Mouse (Mus musculus): Measurements from ENCODE around the gene Dlat. TPM values are rescaled to one million over a fixed set of nuclear protein-coding genes. Genes with fewer than 3 reads are reported as not detected.

The Dlat gene
- polyA plus RNA-seq, 1 experiment from 2014 or later = 161 TPM

DNA sequence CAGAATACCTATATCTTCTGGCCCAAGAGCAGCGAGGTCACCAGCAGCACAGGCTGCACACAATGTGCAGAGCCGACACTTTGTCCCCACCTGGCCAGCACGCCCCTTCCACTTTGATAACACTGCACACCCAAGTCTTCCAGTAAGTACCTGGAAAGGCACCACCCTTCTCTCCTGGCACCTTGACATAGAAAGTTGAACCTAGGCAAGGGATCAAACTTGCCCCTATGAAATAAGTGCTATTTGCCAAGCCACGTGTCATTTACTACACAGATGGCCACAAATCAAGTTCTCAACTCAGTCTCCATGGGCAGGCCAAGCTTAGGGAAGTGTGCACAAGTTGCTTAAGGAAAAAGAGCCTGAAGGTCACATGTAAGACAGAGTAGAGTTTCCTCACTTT is 72.6 kb downstream of the Dlat start:
- WGBS = 72% methylated on average over 4 of the region's 4 CpGs
- no peaks in the 10 kb centered on the region for H3K4me1 ChIP-seq (ENCODE audit: control insufficient read depth in 2 of 2, insufficient read depth in 2 of 2, low read length in 2 of 2)
- no peak overlapping the region for H3K9ac ChIP-seq (ENCODE audit: low read length)

GRCm38 (mm10) chr9:50585145-50585818 is 74.3 kb downstream of the Dlat start:
- Histone ChIP-seq H3K9me3 (ENCODE audit: control insufficient read depth, low read length) (no peaks in the 10 kb centered on the region), H3K4me2 (ENCODE audit: low read length) (no peak overlapping the region), H3K4me3 (ENCODE audit: control insufficient read depth in 1 of 2, insufficient read depth in 1 of 2, low read depth in 1 of 2, low read length in 2 of 2) (no peak overlapping the region), H3K9ac (ENCODE audit: low read length) (no peak overlapping the region), H3K27me3 (ENCODE audit: control insufficient read depth, insufficient read depth, low read length) (no peaks in the 10 kb centered on the region), H3K27ac (replicated peaks in 1 of 2; ENCODE audit: control insufficient read depth in 1 of 2, insufficient read depth in 1 of 2, low read depth in 2 of 2, low read length in 2 of 2) (no peak overlapping the region), H3K36me3 (ENCODE audit: control insufficient read depth, insufficient read depth, low read length) (no peaks in the 10 kb centered on the region), H3K4me1 (ENCODE audit: control insufficient read depth in 2 of 2, insufficient read depth in 2 of 2, low read length in 2 of 2) (no peaks in the 10 kb centered on the region)
- no peak for ATAC-seq (ENCODE audit: insufficient number of reproducible peaks, insufficient read depth, low FRiP score, low read depth)
- 70% methylated on average over 6 of the region's 6 CpGs for WGBS

More for the DNA sequence above, 72.6 kb downstream of the Dlat start:
- Histone ChIP-seq H3K27ac (replicated peaks in 1 of 2; ENCODE audit: control insufficient read depth in 1 of 2, insufficient read depth in 1 of 2, low read depth in 2 of 2, low read length in 2 of 2) (no peak overlapping the region), H3K4me3 (ENCODE audit: control insufficient read depth in 1 of 2, insufficient read depth in 1 of 2, low read depth in 1 of 2, low read length in 2 of 2) (no peak overlapping the region), H3K4me2 (ENCODE audit: low read length) (no peak overlapping the region), H3K9me3 (ENCODE audit: control insufficient read depth, low read length) (no peaks in the 10 kb centered on the region), H3K27me3 (ENCODE audit: control insufficient read depth, insufficient read depth, low read length) (no peaks in the 10 kb centered on the region), H3K36me3 (ENCODE audit: control insufficient read depth, insufficient read depth, low read length) (no peaks in the 10 kb centered on the region)
- ATAC-seq (ENCODE audit: insufficient number of reproducible peaks, insufficient read depth, low FRiP score, low read depth) = no peak

Other genes with a start within 250 kb of the Dlat start
- gene Plet1, start 165.3 kb downstream of the Dlat start, polyA plus RNA-seq (2014; fragmentation: Nextera tagmentation; extraction: Ambion mirVana) = 0.15 and 0.31 TPM in 2 replicates
- 88.7 and 98.4 TPM in 2 replicates for gene Pts, start 131.1 kb downstream of the Dlat start, polyA plus RNA-seq (2014; fragmentation: Nextera tagmentation; extraction: Ambion mirVana)
- gene Il18, start 105.0 kb downstream of the Dlat start, polyA plus RNA-seq (2014; fragmentation: Nextera tagmentation; extraction: Ambion mirVana) = 4.5 and 5.5 TPM in 2 replicates
- 0.12 TPM in 1 of 2 replicates, not detected in the other for gene Bco2, start 104.6 kb downstream of the Dlat start, polyA plus RNA-seq (2014; fragmentation: Nextera tagmentation; extraction: Ambion mirVana)
- gene Tex12, start 98.5 kb downstream of the Dlat start, polyA plus RNA-seq (2014; fragmentation: Nextera tagmentation; extraction: Ambion mirVana) = 0.31 TPM in 1 of 2 replicates, not detected in the other
- gene Sdhd, start 56.0 kb downstream of the Dlat start, polyA plus RNA-seq (2014; fragmentation: Nextera tagmentation; extraction: Ambion mirVana) = 751 and 787 TPM in 2 replicates
- gene Timm8b, start 55.9 kb downstream of the Dlat start, polyA plus RNA-seq (2014; fragmentation: Nextera tagmentation; extraction: Ambion mirVana) = 338 and 373 TPM in 2 replicates
- gene Pih1d2, start 42.5 kb downstream of the Dlat start, polyA plus RNA-seq (2014; fragmentation: Nextera tagmentation; extraction: Ambion mirVana) = 1.9 TPM in 2 replicates
- gene Nkapd1, start 42.3 kb downstream of the Dlat start, polyA plus RNA-seq (2014; fragmentation: Nextera tagmentation; extraction: Ambion mirVana) = 15.4 and 18.3 TPM in 2 replicates
- 11.9 and 12.5 TPM in 2 replicates for gene Dixdc1, start 79.7 kb upstream of the Dlat start, polyA plus RNA-seq (2014; fragmentation: Nextera tagmentation; extraction: Ambion mirVana)
- gene 2310030G06Rik, start 86.8 kb upstream of the Dlat start, polyA plus RNA-seq (2014; fragmentation: Nextera tagmentation; extraction: Ambion mirVana) = 10.3 and 11.4 TPM in 2 replicates
- 1,286 and 1,345 TPM in 2 replicates for gene Cryab, start 91.5 kb upstream of the Dlat start, polyA plus RNA-seq (2014; fragmentation: Nextera tagmentation; extraction: Ambion mirVana)
- 312 and 322 TPM in 2 replicates for gene Hspb2, start 92.6 kb upstream of the Dlat start, polyA plus RNA-seq (2014; fragmentation: Nextera tagmentation; extraction: Ambion mirVana)
- 9.0 and 9.1 TPM in 2 replicates for gene Fdxacb1, start 108.5 kb upstream of the Dlat start, polyA plus RNA-seq (2014; fragmentation: Nextera tagmentation; extraction: Ambion mirVana)
- 28.5 and 31.5 TPM in 2 replicates for gene Alg9, start 115.2 kb upstream of the Dlat start, polyA plus RNA-seq (2014; fragmentation: Nextera tagmentation; extraction: Ambion mirVana)
- 27.5 and 33.4 TPM in 2 replicates for gene 1110032A03Rik, start 115.7 kb upstream of the Dlat start, polyA plus RNA-seq (2014; fragmentation: Nextera tagmentation; extraction: Ambion mirVana)
- 38.8 and 39.4 TPM in 2 replicates for gene Ppp2r1b, start 185.5 kb upstream of the Dlat start, polyA plus RNA-seq (2014; fragmentation: Nextera tagmentation; extraction: Ambion mirVana)